Mouse (Mus musculus): ENCODE results near the gene Zmym4. TPM values are rescaled to one million over a fixed set of nuclear protein-coding genes. Genes with fewer than 3 reads are reported as not detected.

Gene Zmym4
- polyA plus RNA-seq (2017; shearing (Covaris generic)), result 17.6 TPM

DNA sequence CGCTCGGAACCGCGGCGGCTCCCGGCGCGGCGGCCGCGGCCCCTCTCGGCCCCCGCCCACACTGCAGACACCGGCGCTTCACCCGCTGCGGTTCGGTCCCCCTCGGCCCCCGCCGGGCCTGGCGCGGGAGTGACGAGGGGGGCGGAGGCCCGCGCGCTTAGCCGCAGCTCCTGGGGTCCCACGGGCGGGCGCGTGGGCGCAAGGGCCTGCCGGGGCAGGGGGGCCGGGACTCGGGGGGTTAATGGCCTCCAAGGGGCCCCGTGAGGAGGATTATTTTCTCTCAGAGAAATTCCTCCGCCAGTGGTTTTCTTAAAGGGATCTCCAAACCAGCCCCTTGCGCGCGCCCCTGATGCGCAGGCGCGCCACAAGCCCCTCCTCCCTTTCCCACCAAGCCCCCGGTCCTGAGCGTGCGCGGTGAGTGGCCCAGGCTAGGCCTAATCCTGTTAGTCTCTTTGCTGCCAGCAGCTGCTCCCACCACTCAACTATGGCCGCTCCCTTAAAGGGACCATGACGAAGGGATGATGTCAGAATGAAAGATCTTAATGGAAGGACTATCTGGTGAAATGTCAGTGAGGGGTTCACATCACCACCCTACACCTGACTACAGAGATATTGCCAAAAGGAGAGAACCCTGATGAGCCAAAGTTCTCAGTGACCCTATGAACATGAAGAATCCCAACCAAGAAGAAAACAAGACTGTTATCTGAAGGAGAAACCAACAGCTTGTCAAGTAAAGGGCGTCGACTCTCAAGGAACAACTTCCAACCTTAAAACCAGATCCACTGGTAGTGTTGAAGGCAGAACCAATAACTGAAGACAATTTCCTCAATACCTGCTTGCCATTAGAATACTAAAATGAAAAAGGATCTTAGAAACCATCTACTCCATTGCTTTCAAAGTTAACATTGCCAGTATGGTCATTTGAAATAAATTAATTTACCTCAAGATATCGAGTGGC, at the start of gene Zmym4:
Gene Zmym4, minus strand, starts transcription at position 272 of the 958 bp plus-strand sequence.

Other genes with a start within 250 kb of the Zmym4 start
- gene Tfap2e, start 231.9 kb downstream of the Zmym4 start, polyA plus RNA-seq (2017; shearing (Covaris generic)), result not detected
- 57.3 TPM for gene Ncdn, start 214.7 kb downstream of the Zmym4 start, polyA plus RNA-seq (2017; shearing (Covaris generic))
- 59.1 TPM for gene AU040320, start 214.6 kb downstream of the Zmym4 start, polyA plus RNA-seq (2017; shearing (Covaris generic))
- gene Sfpq, start 53.2 kb upstream of the Zmym4 start, polyA plus RNA-seq (2017; shearing (Covaris generic)), result 27.2 TPM
- gene Zmym1, start 93.0 kb upstream of the Zmym4 start, polyA plus RNA-seq (2017; shearing (Covaris generic)), result 32.9 TPM
- 38.8 TPM for gene Zmym6, start 109.2 kb upstream of the Zmym4 start, polyA plus RNA-seq (2017; shearing (Covaris generic))
- 27.6 TPM for gene Tmem35b, start 155.6 kb upstream of the Zmym4 start, polyA plus RNA-seq (2017; shearing (Covaris generic))
- gene Dlgap3, start 201.1 kb upstream of the Zmym4 start, polyA plus RNA-seq (2017; shearing (Covaris generic)), result not detected

All from activated CD4-positive, CD25-positive, alpha-beta regulatory T cell, adult 9 weeks (primary cell).